Mouse (Mus musculus) heart, postnatal 0 days (tissue): Measurements from ENCODE around the gene Slc44a4.

ENCODE experiments used
- CTCF ChIP-seq: IDR thresholded peaks from 2 replicates; pipeline ENCODE4 v1.5.1; 2016; ENCODE audit warnings: antibody characterized with exemption, control low read depth, low read depth
- EP300 ChIP-seq: IDR thresholded peaks from 2 replicates; pipeline ENCODE4 v1.6.1; 2016; ENCODE audit warnings: antibody characterized with exemption, low read depth

DNA sequence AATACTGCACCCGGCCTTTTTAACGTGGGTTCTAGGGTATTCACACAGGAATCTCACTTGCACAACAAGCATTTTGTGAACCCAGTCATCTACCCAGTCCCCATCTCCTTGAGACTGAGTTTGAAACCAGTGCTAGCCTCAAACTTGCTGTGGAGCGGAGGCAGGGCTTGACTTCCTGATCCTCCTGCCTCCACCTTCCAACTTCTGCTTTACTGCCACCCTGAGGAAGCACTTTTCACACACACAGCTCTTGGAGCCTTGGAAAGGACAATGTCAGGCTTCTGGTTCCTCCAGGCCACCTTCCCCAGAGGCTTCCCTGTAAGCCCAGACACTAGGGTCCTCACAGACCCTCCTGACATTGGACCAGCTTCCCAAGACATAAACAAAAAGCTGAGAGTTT lies 30.9 kb upstream of the Slc44a4 start:
- TF ChIP-seq CTCF = no peak
- no peak for TF ChIP-seq EP300
